Mouse (Mus musculus) testis, adult 2 months (tissue): ENCODE results near the gene Col17a1.

Experiments
- CTCF ChIP-seq: fragments of 200-500 bp; IDR thresholded peaks from 2 replicates; pipeline ENCODE4 v1.5.1; 2012; ENCODE audit warnings: low read depth, mild to moderate bottlenecking, inconsistent platforms, low read length, moderate library complexity; ENCODE audit not compliant: control insufficient read depth, insufficient read depth, insufficient replicate concordance
- POLR2A ChIP-seq: fragments of 200-500 bp; IDR thresholded peaks from 2 replicates; pipeline ENCODE4 v1.6.1; 2012; ENCODE audit warnings: low read depth, mild to moderate bottlenecking, inconsistent platforms, low read length, moderate library complexity; ENCODE audit not compliant: control insufficient read depth

GRCm38 (mm10) chr19:47696411-47696810 lies 4.5 kb upstream of the Col17a1 start:
- TF ChIP-seq POLR2A (no peak), CTCF (no peak)
